Mouse (Mus musculus): ENCODE measurements around the gene Gm13941.

Gm13941 gene

GRCm38 (mm10) chr2:111105882-111106281 lies at the start of gene Gm13941:
TSS of gene Gm13941 (minus strand) at chr2:111105982.
- no peak for DNase-seq

GRCm38 (mm10) chr2:111152836-111153235 lies 47.1 kb upstream of the Gm13941 start, which contains the start of gene Gm15130:
TSS of gene Gm15130 (minus strand) at chr2:111152936.
- no peak for DNase-seq

- no peak for DNase-seq
These were observed 30.0 kb upstream of the Gm13941 start for GRCm38 (mm10) chr2:111135739-111136138.

- DNase-seq, result no peak
These were observed 47.1 kb downstream of the Gm13941 start for GRCm38 (mm10) chr2:111058586-111059261.
